Mouse (Mus musculus) kidney, adult 18-20 months (tissue): Measurements from ENCODE around the gene Phkb.

Experiments used
- DNase-seq: peaks from one replicate; pipeline ENCODE4 v3.0.0; 2021

The Phkb gene

DNA sequence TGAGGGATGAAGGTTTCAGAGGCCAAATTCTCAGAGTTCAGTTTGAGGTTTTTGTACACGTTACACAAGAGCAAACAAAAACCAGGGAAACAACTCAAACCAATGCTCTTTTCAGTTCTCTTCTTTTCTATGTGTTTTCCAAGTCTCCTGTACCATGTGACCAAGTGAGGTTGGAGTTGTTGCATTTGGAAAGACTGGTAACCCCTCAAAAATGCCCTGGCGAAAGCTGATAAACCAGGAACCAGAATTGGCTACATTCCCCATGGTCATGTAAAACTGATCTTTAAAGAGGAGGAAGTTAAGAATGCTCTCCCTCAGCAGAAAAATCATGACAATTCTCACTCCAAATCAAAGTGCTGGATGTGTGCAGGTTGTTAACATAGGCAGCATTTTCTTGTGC, 117.6 kb downstream of the Phkb start:
- no peak for DNase-seq

DNA sequence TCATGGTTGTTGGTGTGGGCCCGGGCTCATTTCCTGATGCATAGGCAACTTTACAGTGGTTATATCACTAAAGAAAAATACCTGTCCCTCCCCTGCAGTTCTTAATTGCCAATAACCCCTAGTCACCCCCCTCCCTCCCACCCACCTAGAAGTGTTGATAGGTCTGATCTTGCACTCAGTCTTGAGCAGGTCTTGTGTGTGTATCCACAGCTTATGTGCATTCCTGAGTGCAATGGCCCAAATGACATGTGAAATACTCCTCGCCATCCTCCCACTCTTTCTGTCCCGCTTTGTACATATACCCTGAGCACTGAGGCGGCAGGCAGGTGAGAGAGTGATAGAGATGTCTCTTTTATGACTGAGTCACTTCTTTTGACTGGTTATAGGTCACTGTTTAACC, 119.1 kb downstream of the Phkb start:
- no peak for DNase-seq

DNA sequence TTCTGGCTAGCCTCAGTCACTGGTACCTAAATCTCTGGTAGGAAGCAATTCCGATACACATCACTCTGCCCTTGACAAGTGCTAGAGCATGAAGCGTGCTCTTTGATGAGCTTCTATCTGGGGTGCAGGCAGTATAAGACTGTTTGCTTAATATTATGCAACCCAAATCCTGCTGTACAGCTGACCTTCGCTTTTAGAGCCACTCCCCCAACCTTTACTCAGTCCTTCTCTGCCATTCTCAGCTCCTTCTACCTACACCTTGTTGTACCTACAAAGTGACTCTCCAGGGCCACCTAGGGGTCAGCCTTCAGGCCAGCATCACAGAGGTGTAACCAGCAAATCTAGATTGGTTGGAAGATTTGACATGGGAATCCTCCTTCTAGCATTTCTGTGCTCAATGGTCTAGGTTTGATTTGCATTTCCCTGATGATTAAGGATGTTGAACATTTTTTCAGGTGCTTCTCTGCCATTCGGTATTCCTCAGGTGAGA, 136.9 kb downstream of the Phkb start:
- no peak for DNase-seq

DNA sequence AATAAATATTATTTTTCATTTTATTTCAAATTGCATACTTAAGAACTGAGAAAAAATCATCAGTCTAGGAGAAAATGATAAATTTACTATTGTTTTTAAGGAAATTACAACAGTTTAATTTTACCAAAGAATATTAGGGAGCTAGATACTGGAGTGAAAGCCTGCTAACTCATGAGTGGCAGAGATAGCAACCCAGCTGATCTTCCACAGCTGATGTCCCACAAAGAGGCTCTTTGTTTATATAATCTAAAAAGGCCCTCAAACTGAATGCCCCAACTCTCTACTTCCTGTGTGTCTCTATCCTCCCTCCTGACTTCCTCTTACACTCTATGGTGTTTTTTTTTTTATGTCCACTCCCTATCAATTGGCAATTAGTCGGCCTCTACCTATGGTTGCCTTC, 152.2 kb downstream of the Phkb start:
- no peak for DNase-seq

DNA sequence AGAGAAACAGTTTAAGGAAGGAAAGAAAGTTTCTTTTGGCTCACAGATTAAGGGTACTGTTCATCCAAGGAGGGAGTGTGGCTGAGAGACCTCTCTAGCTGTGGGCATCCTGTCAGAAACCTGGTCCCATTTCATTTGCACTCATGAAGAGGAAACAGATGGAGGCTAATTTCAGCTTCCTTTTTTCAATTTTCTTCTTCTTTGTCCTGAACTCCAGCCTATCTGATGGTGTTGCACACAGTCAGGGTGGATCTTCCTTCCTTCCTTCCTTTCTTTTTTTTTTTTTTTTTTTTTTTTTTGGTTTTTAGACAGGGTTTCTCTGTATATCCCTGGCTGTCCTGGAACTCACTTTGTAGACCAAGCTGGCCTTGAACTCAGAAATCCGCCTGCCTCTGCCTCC, 152.9 kb downstream of the Phkb start:
- DNase-seq, result no peak

DNA sequence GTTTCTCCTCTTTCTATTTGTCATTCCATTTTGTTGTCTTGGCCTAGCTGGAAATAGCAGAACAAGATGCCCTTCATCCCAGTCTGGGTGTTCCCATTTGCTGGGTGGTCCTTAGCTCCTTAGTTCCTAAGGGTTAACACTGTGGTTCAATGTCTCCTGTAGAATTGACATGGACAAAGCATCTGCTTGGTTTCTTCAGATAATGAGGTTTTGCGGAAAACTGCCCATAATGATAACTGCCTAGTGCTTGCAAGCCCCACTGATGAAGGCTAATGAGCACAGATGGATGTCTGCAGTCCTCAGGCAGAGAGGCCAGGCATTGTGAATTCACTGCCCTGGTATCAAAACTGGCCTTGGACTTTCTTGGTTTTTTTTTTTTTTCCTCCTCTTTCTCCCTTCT, 155.2 kb downstream of the Phkb start:
- DNase-seq, result no peak

DNA sequence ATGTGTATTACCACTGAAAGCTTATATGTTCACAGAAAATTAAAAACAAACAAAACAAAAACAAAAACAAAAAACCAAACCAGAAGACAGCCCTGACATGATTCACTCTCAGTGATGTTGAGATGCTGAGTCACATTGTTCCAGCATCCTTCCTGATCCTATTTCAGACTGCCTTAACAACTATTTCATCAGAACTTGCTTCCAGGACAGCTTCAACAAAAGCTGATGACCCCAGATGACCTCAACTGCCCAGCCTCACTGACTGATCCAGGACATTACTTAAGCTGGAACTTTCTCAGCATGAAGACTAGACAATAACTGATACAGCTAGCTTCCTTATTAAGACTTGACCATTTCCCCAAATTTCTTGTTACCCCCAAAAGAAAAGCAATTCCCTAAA, 165.7 kb downstream of the Phkb start:
- DNase-seq, result no peak

DNA sequence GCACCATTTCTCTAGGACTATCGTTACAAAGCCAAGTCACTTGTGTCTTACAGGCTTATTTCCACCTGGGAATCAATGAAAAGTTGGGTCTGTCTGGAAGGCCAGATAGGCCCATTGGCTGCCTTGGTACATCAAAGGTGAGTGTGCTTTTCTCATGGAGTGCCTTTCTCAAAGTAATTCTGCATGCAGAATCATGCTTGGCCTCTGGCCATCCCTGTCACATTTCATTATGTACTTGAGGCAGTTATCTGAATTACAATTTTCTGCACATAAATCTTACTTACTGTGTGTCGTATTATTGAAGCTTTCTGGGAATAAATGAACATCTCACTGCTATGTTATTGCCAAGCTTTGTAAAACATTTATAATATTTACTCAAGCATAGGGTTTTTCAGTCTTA, 176.0 kb downstream of the Phkb start:
- no peak for DNase-seq

DNA sequence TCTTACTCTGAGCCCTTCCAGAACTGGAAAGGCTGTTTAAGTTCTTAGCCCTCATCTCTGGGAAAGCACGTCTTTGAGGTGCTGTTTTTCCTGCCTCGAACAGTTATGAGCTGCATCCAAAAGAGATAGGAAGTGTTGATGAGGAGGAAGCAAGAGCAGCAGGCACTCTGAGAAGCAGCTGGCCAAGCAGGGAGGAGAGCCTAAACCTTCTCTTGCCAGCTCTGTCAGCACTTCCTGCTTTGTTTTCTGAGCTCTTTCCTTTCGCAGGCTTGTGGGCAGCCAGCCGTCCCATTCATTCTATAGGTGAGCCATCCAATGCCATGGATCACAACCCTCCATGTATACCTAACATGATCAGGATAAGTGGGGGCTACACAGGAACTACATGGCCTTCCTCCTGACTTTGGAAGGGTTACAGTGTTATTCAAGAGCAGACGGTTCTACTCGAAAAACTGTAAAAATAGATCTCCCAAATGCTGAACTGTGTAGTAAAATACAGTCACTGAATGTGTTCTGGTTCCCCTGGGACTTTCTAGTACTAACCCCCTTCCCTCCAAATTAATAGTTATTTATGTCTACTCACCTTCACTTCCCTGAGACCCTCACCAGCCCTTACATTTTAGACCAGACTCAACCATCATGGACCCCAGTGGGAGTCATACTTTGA, 188.0 kb downstream of the Phkb start:
- no peak for DNase-seq

DNA sequence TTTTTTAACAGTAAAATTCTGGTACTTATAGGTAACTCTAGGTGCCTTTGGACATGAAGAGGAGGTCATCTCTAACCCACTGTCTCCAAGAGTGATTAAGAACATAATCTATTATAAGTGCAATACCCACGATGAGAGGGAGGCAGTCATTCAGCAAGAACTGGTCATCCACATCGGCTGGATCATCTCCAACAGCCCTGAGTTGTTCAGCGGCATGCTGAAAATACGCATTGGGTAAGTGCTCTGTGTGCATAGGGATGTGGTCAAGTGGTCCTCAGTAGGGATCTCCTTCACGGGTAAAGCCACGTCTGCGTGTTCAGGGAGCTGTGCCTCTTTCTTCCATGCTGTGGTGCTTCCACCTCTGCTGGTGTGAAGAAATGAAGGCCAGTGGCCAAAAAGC, 188.7 kb downstream of the Phkb start:
- DNase-seq, result no peak

DNA sequence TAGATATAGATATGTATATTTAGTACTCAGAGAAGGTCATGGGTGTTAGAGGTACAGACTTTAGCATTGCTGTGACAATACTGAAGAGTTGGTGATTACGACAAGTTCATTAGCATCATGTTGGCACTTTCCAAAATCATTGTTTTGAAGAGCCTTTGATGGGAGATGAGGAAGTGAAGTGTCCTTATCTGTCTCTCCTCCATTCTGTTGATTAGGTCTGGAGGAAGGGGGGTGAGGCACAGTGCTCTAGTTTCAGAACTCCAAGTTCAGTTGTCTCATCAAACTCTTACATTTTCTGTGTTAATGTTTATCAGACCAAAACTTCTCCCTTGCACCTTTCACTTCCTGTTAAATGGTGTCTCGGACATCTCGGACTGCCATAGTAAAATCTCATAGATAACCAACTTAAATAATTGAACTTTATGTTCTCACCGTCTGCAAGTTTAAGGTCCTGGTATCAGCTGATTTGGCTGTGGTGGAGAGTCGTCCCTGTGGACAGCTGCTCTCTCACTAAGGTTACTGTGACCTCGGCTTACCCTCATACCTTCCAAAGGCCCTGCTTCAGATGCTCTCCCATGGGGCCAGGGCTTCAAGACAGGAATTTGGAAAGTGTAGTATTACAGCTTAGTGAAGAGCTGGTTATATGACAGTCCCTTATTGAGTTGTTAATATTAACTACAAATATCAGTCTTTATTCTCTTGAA, 194.1 kb downstream of the Phkb start:
- DNase-seq, result no peak

DNA sequence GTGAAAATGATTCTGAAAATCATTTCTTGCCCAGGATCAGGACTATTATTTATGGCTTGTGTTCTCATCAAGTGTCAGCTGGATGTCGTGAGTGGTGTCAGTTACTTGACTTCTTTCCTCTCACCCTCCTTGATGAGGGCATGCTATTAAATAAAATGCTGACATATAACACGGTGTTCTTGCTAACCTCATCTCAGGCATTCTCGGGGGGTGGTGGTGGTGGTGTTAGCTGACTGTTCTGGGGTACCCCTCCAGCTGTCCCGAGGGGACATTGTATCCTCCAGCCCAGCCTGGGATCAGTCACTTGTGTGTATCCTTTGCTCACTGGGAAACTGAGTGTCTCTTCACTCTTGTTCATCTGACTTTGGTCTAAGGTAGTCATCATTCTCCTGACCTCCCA, 194.6 kb downstream of the Phkb start:
- DNase-seq, result no peak

DNA sequence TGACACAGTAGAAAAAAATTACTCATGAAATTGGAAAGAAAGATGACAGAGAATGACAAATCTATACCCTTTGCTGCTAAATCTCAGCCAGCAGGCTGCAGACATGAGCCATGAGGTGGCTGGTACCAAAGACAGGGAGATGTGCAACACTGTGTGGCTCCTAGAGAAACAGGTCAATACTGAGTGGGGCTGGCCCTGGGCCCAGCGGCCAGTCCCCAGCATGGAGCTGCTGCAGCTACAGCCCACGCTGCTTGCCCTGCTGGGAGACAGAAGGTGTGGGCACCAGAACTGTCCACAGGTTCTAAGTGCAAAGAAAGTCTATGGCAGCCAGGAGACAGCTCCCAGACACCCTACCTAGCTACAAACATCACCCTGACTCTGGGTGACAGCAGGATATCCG, 197.7 kb downstream of the Phkb start:
- DNase-seq, result no peak

DNA sequence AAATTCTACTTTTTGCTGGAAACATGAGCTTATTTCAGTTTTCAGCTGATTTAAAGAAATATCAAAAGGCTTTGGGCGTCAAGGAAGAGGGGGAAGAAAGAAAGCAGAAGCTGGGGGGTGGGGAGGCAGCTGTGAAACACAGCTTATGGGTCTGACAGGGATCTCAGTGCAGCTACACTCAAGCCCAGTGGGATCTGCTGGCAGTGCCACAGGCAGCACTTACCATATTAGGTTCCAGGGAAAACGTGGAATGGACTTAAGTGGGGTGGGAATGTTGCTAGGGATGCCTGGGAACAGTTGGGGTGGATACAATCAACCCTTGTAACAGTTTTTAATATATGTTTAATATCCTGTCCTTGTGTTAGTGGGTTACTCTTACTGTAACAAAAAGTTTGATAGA, 201.3 kb downstream of the Phkb start:
- no peak for DNase-seq

DNA sequence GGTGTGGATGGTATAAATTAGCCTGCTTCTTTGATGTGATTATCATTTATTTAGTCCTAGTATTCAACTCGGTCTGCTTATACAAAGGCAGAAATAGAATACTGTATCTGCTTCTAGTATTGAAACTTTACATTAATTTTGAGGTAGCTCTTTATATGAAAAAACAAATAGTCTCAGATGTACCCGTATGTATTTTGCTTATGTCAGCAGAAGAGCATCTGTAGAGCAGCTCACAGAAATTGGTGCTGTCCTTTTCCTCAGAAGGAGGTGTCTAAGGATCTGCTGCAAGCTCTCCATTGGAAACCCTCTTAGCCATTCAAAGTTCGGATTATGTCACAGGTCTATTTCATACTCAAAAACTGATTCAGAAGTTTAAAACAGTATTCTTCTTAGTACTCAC, 210.1 kb downstream of the Phkb start:
- DNase-seq, result no peak

DNA sequence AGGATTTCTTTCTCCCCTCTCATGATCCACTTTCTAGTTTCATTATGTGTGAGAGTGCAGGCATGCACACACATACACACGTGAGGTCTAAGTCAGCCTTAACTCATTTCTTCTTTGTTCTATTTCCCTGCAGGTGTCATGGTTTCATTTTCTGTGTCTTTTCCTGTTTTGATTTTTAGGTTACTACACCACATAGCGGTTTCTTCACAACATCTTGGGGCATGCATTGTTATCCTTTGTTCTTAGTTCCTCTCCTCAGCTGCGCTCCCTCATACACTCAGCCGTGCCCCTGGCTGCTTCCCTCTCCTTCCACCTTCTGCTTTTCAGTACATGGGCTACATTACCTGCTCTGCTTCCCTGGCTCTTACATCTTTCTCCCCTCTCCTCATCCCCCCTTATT, 211.2 kb downstream of the Phkb start:
- no peak for DNase-seq

DNA sequence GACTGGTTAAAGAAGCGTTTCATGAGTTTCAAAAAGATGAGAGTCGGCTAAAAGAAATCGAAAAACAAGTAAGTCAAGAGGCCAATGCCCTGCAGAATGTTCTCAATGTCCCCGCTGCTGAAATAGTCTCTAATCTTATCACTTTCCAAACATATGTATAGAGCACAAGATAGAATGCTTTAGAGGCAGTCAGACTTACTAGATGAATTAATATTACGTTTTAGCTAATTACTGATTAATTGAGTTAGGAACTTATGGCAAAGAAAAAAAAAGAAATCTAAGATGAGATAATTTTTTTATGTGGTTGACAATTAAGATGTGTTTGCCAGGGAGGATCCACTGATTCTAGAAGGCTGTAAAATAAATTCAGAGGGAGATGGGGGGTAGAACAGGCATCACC, 217.9 kb downstream of the Phkb start:
- DNase-seq, result no peak

DNA sequence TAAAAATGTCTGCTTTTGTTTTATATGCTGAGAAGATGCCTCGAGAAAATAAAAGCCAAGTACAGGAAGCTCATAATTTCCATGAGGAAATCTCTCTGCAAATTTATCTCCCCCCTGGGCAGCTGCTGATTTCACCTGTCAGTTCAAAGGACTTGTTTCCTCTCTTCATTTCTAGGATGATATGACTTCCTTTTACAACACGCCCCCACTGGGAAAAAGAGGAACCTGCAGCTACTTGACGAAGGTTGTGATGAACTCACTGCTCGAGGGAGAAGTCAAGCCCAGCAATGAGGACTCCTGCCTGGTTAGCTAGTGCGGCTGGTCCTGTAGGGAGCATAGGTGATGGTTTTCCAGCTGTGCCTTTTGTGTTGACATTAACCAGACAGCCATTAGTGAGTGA, 218.4 kb downstream of the Phkb start:
- no peak for DNase-seq

DNA sequence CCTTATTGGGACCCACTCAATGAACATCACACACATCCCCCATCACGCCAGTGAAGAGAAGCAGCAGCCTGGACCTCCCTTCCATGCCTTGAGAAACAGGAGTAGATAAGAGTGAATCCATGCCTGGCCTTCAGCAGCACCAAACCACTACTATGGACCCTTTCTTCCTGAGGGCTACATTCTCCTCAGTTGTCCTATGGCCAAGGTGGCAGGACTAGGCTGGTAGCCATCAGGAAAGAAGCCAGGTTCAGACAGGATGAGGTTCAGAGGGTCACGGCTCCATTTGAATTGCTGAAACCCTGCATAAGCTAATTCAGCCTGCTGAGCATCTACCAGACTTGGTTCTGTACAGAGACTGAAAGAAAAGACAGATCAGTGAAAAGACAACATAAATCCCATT, 222.7 kb downstream of the Phkb start:
- DNase-seq, result no peak

DNA sequence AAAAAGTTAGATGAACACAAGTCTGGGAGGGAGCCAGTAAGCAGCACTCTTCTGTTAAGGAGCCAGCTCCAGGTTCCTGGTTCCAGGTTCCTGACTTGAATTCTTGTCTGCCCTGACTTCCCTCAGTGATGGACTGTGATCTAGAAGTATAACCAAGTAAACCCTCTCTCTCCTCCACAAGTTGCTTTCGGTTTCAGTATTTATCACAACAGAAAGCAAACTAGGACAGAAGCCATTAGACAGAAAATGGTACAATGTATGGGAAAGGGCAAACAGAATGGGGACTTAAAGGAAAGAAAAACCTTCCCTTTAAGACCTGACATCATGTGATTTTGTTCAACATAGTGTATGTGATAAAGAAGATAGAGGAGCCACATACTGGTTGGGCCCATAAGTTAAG, 238.7 kb downstream of the Phkb start:
- DNase-seq, result no peak

DNA sequence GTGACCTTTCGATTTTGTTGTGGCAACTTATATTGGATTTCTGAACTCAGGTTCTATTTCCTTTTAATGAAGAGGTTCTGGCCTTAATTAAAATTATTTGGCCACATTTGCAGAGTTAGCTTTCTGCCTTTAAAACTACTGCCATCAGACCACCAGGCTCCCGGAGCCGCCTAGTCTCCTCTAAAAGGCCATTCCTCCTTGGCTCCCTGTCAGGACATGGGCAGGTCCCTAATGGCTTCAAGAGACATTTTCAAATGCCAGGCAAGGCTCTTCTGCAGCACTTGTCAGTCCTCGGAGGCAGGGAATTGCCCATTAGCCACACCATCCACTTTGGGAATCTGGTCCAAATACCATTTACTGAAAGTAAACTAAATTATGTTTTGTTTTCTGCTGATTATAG, 242.6 kb downstream of the Phkb start:
- DNase-seq, result no peak

DNA sequence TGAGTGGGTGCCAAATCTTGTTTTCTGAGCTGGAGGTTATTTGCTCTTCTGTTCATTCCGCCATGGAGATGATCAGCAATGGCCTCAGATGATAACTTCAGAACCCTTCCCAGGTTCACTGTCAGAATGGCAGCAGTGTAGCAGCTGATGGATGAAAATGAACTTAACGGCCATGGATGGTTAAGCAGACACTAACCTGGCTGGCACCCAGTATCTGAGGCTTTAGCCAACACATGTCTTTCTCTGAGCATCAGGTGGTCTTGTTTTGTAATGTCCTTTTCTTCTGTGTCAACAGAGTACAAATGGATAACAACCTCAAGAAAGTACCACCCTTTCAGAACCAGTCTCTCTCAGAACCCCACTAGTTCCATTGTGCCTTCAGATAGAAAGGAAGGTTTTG, 246.0 kb downstream of the Phkb start:
- DNase-seq, result no peak

DNA sequence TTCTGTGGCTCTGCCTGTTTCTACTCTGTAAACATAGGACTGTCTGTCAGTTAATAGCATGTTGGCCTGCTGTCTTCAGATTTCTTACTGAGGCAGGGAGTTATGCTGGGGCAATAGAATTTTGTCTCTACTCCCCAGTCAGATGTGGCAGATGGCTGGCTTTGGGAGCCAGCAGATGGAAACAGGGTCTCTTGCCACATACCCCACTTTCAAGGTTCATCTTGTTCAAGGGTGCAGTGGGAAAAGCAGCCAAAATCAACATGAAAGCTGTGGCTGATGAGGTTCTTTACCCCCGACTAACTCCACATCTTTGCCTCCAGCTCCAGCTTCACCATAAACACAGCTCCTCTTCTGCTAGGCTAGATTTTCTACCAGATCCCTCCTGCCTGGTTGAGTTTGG, 246.7 kb downstream of the Phkb start:
- no peak for DNase-seq

DNA sequence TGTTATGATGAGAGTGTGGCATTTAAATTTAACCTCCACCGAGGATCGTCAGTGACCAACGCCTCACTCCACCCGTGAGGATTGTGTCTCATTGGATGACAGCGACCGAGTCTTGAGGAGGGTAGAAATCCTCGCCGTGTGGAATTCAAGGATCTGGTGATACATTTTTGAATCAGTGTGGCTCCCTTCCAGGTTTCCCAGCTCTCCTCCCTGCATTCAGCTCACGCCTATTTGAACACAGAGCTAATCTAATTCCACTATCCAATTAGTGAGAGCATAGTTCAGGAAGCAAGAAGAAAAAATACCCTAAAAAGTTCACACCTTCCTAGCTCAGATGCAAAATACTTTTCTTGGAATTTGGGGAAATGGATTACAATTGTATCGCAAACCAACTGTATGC, 249.9 kb downstream of the Phkb start:
- no peak for DNase-seq
